Mouse (Mus musculus): Measurements from ENCODE around the gene Bcar3. TPM values are rescaled to one million over a fixed set of nuclear protein-coding genes. Genes with fewer than 3 reads are reported as not detected.

Bcar3 gene
- polyA plus RNA-seq, 1 experiment from 2014 or later = 7.1 TPM

GRCm38 (mm10) chr3:122324528-122324927, 30.6 kb downstream of the Bcar3 start:
- WGBS = 97% methylated on average over 3 of the region's 3 CpGs

GRCm38 (mm10) chr3:122330484-122330883, 36.5 kb downstream of the Bcar3 start:
- no peak overlapping the region for H3K4me3 ChIP-seq (ENCODE audit: low read length)

More at GRCm38 (mm10) chr3:122324528-122324927, 30.6 kb downstream of the Bcar3 start:
- H3K27ac ChIP-seq (ENCODE audit: low read depth, low read length) = no peak overlapping the region
- H3K4me3 ChIP-seq (ENCODE audit: low read length) = no peak overlapping the region
- no peaks in the 10 kb centered on the region for H3K9me3 ChIP-seq (ENCODE audit: control insufficient read depth, low read length)
- no peaks in the 10 kb centered on the region for H3K4me1 ChIP-seq (ENCODE audit: control insufficient read depth, insufficient read depth, low read depth, low read length)
- no peak overlapping the region for H3K9ac ChIP-seq (ENCODE audit: low read depth, low read length)
- no peaks in the 10 kb centered on the region for H3K27me3 ChIP-seq (replicated peaks; ENCODE audit: control insufficient read depth, insufficient read depth, low read length)
- H3K36me3 ChIP-seq (ENCODE audit: control insufficient read depth, insufficient read depth, low read length) = no peaks in the 10 kb centered on the region
- H3K4me2 ChIP-seq (ENCODE audit: low read length) = no peak overlapping the region
- no peak for ATAC-seq

GRCm38 (mm10) chr3:122333493-122333892, 39.6 kb downstream of the Bcar3 start:
- H3K27ac ChIP-seq (ENCODE audit: low read depth, low read length) = no peak overlapping the region
- WGBS = 19% methylated on average over 4 of the region's 4 CpGs
- H3K4me1 ChIP-seq (ENCODE audit: control insufficient read depth, insufficient read depth, low read depth, low read length) = no peaks in the 10 kb centered on the region
- peak; percentile 30; the same call in 1 of the 2 replicates for ATAC-seq
- H3K27me3 ChIP-seq (replicated peaks; ENCODE audit: control insufficient read depth, insufficient read depth, low read length) = no peaks in the 10 kb centered on the region
- H3K36me3 ChIP-seq (ENCODE audit: control insufficient read depth, insufficient read depth, low read length) = no peaks in the 10 kb centered on the region
- H3K9me3 ChIP-seq (ENCODE audit: control insufficient read depth, low read length) = no peaks in the 10 kb centered on the region
- H3K9ac ChIP-seq (ENCODE audit: low read depth, low read length) = no peak overlapping the region
- H3K4me3 ChIP-seq (ENCODE audit: low read length) = no peak overlapping the region
- H3K4me2 ChIP-seq (ENCODE audit: low read length) = no peak overlapping the region

More at GRCm38 (mm10) chr3:122330484-122330883, 36.5 kb downstream of the Bcar3 start:
- H3K27me3 ChIP-seq (replicated peaks; ENCODE audit: control insufficient read depth, insufficient read depth, low read length) = no peaks in the 10 kb centered on the region
- no peaks in the 10 kb centered on the region for H3K4me1 ChIP-seq (ENCODE audit: control insufficient read depth, insufficient read depth, low read depth, low read length)
- H3K27ac ChIP-seq (ENCODE audit: low read depth, low read length) = no peak overlapping the region
- H3K9ac ChIP-seq (ENCODE audit: low read depth, low read length) = no peak overlapping the region
- no peak for ATAC-seq
- WGBS = 87% methylated on average over 12 of the region's 12 CpGs
- H3K4me2 ChIP-seq (ENCODE audit: low read length) = no peak overlapping the region
- no peaks in the 10 kb centered on the region for H3K36me3 ChIP-seq (ENCODE audit: control insufficient read depth, insufficient read depth, low read length)
- no peaks in the 10 kb centered on the region for H3K9me3 ChIP-seq (ENCODE audit: control insufficient read depth, low read length)

DNA sequence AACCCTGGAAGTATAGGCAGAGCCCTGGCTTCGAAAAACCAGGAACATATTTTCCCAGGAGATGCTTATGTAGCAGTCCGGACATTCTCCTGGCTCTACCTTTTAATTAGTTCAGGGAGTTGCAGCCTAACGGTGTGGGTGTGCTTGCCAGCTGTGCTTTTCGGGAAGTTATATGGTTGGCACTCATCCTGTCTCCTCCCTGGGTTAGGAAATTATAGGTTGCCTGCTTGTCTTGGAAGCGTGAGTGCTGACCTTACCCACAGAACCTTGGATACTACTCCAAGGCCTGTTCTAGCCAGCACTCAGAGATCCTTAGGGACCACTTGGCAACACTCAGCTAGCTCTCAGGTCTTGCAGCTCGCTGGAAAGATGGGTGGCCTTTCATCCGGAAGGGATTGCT, 40.0 kb downstream of the Bcar3 start:
- H3K4me1 ChIP-seq (ENCODE audit: control insufficient read depth, insufficient read depth, low read depth, low read length) = no peaks in the 10 kb centered on the region
- H3K4me2 ChIP-seq (ENCODE audit: low read length) = no peak overlapping the region
- H3K9ac ChIP-seq (ENCODE audit: low read depth, low read length) = no peak overlapping the region
- H3K27me3 ChIP-seq (replicated peaks; ENCODE audit: control insufficient read depth, insufficient read depth, low read length) = no peaks in the 10 kb centered on the region
- no peak overlapping the region for H3K4me3 ChIP-seq (ENCODE audit: low read length)
- 57% methylated on average over 7 of the region's 7 CpGs for WGBS
- H3K9me3 ChIP-seq (ENCODE audit: control insufficient read depth, low read length) = no peaks in the 10 kb centered on the region
- no peak overlapping the region for H3K27ac ChIP-seq (ENCODE audit: low read depth, low read length)
- ATAC-seq = peak; percentile 6; the same call in 1 of the 2 replicates
- no peaks in the 10 kb centered on the region for H3K36me3 ChIP-seq (ENCODE audit: control insufficient read depth, insufficient read depth, low read length)

DNA sequence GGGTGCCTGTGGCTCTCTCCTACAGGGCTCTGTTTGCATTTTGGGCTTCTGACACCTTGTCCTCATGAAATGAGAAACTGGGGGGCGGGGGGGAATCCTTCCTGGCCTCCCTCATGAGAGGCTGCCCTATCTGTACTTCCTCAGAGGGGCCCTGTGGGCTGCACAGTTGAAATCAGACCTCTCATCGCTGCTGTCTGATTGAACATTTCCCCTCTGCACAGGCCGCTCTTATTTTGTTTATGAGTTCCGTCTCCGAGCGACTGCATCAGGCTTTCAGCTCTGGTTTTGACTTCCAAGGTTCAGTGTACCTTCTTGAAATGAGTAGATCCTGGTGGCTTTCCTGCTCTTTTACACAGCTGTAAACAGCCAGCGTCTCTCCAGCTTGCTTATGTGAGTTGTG, 40.4 kb downstream of the Bcar3 start:
- Histone ChIP-seq H3K27ac (ENCODE audit: low read depth, low read length) (no peak overlapping the region), H3K9me3 (ENCODE audit: control insufficient read depth, low read length) (no peaks in the 10 kb centered on the region), H3K9ac (ENCODE audit: low read depth, low read length) (no peak overlapping the region), H3K4me3 (ENCODE audit: low read length) (no peak overlapping the region), H3K4me2 (ENCODE audit: low read length) (no peak overlapping the region), H3K27me3 (replicated peaks; ENCODE audit: control insufficient read depth, insufficient read depth, low read length) (no peaks in the 10 kb centered on the region), H3K36me3 (ENCODE audit: control insufficient read depth, insufficient read depth, low read length) (no peaks in the 10 kb centered on the region), H3K4me1 (ENCODE audit: control insufficient read depth, insufficient read depth, low read depth, low read length) (no peaks in the 10 kb centered on the region)
- 72% methylated on average over 7 of the region's 7 CpGs for WGBS
- ATAC-seq = no peak

DNA sequence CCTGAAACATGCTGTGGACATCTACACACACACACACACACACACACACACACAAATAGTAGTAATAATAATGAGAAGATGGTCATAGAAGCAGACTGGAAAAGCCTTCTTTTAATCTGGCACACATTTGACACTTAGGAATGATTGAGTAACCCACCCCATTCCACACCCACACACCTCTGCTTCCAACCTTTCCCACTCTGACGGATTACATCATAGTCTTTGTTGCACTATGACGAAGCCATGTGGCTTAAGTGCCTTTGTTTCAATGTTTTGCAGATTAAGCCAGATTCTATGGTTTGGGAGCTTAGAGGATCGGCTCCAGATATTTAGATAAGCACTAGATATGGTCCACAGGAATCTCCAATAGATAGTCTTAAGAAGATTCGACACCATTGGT, 42.1 kb downstream of the Bcar3 start:
- no peak overlapping the region for H3K27ac ChIP-seq (ENCODE audit: low read depth, low read length)
- ATAC-seq = no peak
- no peaks in the 10 kb centered on the region for H3K36me3 ChIP-seq (ENCODE audit: control insufficient read depth, insufficient read depth, low read length)
- no peaks in the 10 kb centered on the region for H3K27me3 ChIP-seq (replicated peaks; ENCODE audit: control insufficient read depth, insufficient read depth, low read length)
- H3K4me1 ChIP-seq (ENCODE audit: control insufficient read depth, insufficient read depth, low read depth, low read length) = no peaks in the 10 kb centered on the region
- no peak overlapping the region for H3K4me2 ChIP-seq (ENCODE audit: low read length)
- H3K9me3 ChIP-seq (ENCODE audit: control insufficient read depth, low read length) = no peaks in the 10 kb centered on the region
- H3K9ac ChIP-seq (ENCODE audit: low read depth, low read length) = no peak overlapping the region
- no peak overlapping the region for H3K4me3 ChIP-seq (ENCODE audit: low read length)
- 88% methylated on average over 4 of the region's 4 CpGs for WGBS

DNA sequence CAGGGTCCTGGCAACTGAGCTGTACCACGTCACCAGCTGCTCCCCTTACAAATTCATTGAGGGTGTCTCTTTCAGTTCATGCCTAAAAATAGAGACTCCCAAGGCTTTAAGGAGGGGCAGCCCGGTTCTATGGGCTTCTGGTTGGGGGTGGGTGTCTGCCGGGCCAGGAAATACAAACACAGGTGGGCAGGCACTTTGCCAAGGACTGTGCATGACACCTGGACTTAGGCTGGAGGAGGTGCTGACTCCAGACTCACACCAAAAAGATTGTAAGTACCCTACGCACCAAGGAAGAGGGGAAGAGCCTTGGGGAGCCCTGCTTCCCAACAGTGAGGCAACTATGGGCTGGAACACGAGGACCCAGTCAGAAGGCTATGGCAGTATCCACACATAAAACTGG, 44.1 kb downstream of the Bcar3 start:
- Histone ChIP-seq H3K27me3 (replicated peaks; ENCODE audit: control insufficient read depth, insufficient read depth, low read length) (no peaks in the 10 kb centered on the region), H3K4me2 (ENCODE audit: low read length) (no peak overlapping the region), H3K27ac (ENCODE audit: low read depth, low read length) (no peak overlapping the region), H3K9ac (ENCODE audit: low read depth, low read length) (no peak overlapping the region), H3K4me3 (ENCODE audit: low read length) (no peak overlapping the region), H3K4me1 (ENCODE audit: control insufficient read depth, insufficient read depth, low read depth, low read length) (no peaks in the 10 kb centered on the region), H3K36me3 (ENCODE audit: control insufficient read depth, insufficient read depth, low read length) (no peaks in the 10 kb centered on the region), H3K9me3 (ENCODE audit: control insufficient read depth, low read length) (no peaks in the 10 kb centered on the region)
- 62% methylated on average over 5 of the region's 5 CpGs for WGBS
- ATAC-seq = no peak

- Histone ChIP-seq H3K4me2 (ENCODE audit: low read length) (no peak overlapping the region), H3K9me3 (ENCODE audit: control insufficient read depth, low read length) (no peaks in the 10 kb centered on the region), H3K27ac (ENCODE audit: low read depth, low read length) (no peak overlapping the region), H3K9ac (ENCODE audit: low read depth, low read length) (no peak overlapping the region), H3K4me3 (ENCODE audit: low read length) (no peak overlapping the region), H3K4me1 (ENCODE audit: control insufficient read depth, insufficient read depth, low read depth, low read length) (no peaks in the 10 kb centered on the region), H3K36me3 (ENCODE audit: control insufficient read depth, insufficient read depth, low read length) (no peaks in the 10 kb centered on the region), H3K27me3 (replicated peaks; ENCODE audit: control insufficient read depth, insufficient read depth, low read length) (no peaks in the 10 kb centered on the region)
- no peak for ATAC-seq
- 95% methylated on average over 7 of the region's 7 CpGs for WGBS
Measured at GRCm38 (mm10) chr3:122338897-122339296, 45.0 kb downstream of the Bcar3 start.

DNA sequence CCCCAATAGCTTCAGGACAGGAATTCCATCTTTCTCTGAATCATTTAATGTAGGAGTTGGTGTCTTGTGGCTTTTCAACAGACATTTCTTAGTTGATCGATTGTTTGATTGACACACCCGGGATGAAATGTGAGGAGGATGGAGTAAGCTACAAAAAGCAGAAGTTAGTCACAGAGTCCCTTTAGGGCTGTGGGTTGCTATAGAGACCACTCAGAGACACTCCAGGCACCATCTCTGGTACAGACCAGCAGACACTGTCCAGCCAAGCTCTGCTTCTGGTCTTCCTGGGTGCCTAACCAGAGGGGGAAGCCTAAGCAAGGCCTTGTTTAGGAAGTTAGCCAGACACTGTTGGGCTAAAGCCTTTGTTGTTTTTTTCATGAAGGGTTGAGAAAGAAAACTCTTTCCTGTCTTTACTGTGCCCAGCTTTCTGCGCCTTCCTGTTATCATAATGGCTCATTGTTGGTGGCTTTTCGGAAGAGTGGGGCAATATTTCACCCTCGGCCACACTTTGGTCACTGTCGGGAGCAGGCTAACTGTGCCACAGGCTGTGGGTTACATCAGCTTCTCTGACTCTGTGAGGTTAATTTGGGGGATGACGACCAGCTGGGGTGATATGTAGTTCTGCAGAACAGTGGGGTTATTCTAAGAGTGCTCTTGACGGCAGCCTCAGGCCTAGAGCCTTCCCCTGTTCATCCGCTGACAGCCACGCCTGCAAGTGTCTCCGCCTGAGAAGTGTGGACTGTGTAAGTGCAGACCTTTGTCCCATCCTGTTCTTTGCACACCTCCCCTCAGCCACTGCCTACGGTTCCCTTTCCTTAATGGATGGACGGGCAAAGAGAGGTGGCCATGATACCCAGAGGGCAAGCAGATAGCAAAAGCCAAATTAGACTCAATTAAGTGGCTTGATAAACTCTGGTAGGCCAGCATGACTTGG, 46.5 kb downstream of the Bcar3 start:
- ATAC-seq = no peak
- 78% methylated on average over 13 of the region's 13 CpGs for WGBS
- no peak overlapping the region for H3K4me2 ChIP-seq (ENCODE audit: low read length)
- H3K27me3 ChIP-seq (replicated peaks; ENCODE audit: control insufficient read depth, insufficient read depth, low read length) = no peaks in the 10 kb centered on the region
- H3K4me3 ChIP-seq (ENCODE audit: low read length) = no peak overlapping the region
- H3K36me3 ChIP-seq (ENCODE audit: control insufficient read depth, insufficient read depth, low read length) = no peaks in the 10 kb centered on the region
- H3K4me1 ChIP-seq (ENCODE audit: control insufficient read depth, insufficient read depth, low read depth, low read length) = no peaks in the 10 kb centered on the region
- H3K27ac ChIP-seq (ENCODE audit: low read depth, low read length) = no peak overlapping the region
- H3K9ac ChIP-seq (ENCODE audit: low read depth, low read length) = no peak overlapping the region
- H3K9me3 ChIP-seq (ENCODE audit: control insufficient read depth, low read length) = no peaks in the 10 kb centered on the region
